Mouse (Mus musculus): ENCODE measurements around the gene Cnn1. TPM values are rescaled to one million over a fixed set of nuclear protein-coding genes. Genes with fewer than 3 reads are reported as not detected.
A peak's percentile ranks its signal among the peaks of the same experiment; 100 is the strongest.
"Not testable (repeated sequence)": the region's sequence is repeated elsewhere in the genome, so short reads cannot be mapped to it uniquely, and the experiment has no call there.

Gene Cnn1
- total RNA-seq, 4 experiments from 2014 or later, result 0.63 to 3.0 (median 1.0) TPM

DNA sequence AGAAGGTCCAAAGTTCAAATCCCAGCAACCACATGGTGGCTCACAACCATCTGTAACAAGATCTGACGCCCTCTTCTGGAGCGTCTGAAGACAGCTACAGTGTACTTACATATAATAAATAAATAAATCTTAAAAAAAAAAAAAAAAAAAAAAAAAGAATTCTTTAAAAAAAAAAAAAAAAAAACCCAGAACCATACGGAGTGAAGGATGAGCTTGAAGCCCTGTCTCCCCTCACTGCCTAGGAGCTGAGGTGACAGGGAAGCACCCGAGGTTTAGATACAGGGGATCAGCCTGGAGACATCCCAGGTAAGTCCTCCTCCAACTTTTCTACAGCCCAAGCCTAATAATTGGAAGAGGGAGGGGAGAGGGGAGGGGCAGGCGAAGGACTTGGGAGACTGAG, 23.2 kb upstream of the Cnn1 start:
- DNase-seq (ENCODE audit: low spot score in 2 of 2), result not testable (repeated sequence)

DNA sequence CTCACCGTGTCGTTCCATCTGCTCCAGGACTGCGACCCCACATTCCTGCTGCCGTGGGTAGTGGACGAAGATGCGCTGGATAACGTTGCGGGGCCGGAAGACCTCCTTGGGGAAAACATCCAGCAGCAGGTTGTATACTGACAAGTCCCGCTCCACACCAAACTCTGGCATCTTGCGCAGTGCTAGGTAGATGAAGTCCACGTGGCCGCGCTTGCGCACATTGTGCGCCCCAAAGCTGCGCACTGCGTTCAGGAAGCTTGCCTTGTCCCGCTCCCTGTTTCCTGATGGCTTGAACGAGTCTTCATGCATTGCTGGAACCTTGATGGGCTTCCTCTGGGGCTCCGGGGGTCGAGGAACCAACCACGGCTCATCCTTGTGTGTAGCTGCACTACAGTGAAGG, 22.8 kb upstream of the Cnn1 start:
- DNase-seq (ENCODE audit: low spot score in 2 of 2), result no peak

DNA sequence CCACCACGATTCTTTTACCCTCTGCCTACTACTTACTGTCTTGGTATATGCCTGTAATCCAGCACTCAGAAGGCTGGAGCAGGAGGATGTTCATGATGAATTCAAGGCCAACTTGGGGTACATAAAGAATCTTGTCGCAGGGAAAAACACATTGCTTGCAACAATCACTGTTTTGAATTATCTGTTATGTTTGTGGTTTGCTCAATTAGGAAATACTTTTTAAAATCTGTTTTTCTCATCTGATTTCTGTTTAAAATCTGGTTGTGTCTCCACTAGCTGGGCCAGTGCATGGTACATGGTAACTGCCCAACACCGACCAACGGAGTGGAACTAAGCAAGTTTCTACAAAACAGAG, 14.4 kb upstream of the Cnn1 start:
- DNase-seq (ENCODE audit: low spot score in 2 of 2), result no peak

DNA sequence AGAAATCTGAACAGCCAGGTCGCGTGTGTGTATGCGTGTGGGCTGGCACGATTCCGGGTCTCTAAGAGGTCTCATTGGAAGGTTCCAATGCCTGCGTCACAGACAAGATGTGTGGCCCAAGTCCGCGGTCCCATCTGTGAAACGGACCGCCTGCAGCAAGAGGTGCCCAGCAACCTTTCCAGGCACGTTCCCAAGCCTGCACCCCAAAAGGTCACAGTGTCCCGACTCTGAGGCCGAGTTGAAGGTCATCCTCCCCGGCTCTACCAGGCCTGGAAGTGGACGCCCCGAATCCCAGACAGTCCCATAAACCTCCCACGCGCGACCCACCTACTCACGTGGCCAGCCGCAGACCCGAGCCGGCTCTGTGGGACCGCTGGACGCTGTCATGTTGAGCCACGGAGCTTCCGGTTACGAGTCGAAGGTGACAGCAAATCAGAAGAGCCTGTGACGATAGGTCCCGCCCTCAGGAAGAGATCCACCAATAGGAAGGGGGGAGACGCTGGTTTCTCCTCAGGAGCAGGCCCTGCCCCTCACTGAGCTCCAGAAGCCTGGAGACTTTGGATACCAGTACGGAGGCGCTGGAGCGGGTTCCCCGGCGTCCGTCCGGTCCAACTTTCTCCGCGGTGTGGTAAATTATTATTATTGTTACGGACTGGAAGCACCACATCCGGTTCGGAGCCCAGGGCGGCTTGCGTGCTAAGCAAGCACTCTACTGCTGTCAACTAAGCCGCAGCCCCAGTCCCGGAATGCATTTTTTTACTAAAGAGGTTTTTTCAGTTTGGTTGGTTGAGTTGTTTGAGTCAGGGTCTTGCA, 13.8 kb upstream of the Cnn1 start, which contains the start of gene Ecsit:
Gene Ecsit (minus strand): TSS at position 417 of the 813 bp plus-strand sequence.
- peak; percentile 95 to 96 for DNase-seq (ENCODE audit: low spot score in 2 of 2)

DNA sequence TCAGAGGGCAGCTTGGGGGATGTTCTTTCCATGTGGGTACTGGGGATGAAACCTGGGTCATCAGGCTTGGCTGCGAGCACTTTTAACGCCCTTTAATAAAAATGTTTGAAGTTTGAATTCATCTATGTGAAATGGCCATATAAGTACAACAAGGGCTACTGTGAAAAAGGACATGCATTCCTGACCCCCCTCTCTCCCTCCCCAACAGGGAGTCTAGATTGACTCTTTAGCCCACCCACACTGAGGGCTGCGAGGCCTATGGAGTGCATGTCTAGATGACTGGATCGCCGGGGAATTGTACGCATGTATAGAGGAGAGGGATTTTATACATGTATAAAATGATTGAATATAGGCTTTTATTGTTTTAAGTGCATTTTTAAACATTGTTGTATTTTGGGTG, 13.0 kb upstream of the Cnn1 start:
- no peak for DNase-seq (ENCODE audit: low spot score in 2 of 2)

DNA sequence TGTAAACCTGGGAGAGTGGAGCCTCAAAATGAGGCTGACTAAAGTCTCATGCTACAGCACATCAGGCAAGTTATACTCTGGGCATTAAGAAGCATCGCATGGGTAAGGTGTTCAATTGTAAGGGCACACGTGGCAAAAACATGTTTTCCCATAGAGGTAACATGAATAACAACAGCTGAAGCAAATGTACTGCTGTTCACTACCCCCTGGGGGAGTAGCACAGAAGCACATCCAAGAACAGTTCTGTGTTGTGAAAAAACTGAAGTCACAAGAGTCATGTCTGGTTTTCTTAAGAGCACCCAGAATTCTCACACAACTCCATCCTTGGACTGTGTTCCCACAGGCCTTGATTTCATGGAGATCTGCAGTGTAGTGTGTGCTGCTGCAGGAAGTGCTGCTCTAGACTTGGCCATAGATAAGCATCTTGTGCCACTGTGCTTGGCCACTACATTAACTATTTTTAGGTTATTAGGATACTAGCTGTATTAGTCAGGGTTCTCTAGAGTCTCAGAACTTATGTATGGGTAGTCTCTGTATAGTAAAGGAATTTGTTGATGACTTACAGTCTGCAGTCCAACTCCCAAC, 11.9 kb upstream of the Cnn1 start:
- DNase-seq (ENCODE audit: low spot score in 2 of 2), result no peak

DNA sequence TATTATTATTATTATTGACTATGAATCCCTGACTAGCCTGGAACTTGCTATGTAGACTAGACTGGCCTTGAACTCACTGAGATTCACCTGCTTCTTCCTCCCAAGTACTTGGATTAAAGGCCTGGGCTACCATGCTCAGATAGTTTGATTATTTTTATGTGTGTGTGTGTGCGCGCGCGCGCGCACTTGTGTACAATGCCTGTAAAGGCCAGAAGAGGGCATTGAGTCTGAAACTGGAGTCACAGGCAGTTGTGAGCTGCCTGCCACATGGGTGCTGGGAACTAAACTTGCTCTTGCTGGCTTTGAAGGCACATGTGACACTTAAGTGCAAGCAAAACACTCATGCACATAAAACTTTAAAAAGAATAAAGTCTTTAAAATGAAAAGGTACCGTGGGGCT, 9.7 kb upstream of the Cnn1 start:
- no peak for DNase-seq (ENCODE audit: low spot score in 2 of 2)

DNA sequence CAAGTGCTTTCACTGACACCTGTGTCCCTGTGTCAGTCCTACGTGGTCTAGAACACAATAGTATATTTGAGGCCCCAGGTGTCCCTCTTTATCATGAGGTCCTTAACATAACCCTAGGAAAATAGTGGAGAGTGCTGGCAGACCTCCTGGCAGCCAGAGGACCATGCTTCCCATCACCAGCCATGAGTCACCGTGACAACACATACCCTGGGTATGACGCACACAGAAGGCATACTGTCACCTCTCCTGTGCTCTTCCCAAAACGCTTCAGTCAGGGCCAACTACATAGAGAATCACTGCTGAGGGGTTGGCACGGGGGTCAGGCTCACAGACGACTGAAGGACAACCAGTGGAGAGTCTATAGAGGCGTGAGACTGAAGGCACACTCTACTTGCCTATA, 9.0 kb upstream of the Cnn1 start:
- DNase-seq (ENCODE audit: low spot score in 2 of 2), result no peak

DNA sequence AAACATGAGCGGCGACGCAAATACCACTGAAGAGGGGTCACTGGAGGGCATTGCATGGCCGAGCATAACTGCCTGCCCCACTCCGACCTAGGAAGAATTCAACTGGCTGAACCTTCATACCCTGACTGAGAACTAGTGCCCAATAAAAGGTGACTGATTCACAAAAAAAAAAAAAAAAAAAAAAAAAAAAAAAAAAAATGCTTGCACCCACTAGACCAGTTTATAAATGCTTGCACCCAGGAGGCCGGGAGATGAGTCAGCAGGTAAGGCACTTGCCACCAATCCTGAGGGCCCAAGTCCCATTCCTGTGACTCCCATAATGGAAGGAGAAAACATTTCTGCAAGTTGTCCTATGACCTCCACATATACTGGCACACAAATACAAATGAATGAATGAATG, 6.3 kb upstream of the Cnn1 start:
- no peak for DNase-seq (ENCODE audit: low spot score in 2 of 2)

DNA sequence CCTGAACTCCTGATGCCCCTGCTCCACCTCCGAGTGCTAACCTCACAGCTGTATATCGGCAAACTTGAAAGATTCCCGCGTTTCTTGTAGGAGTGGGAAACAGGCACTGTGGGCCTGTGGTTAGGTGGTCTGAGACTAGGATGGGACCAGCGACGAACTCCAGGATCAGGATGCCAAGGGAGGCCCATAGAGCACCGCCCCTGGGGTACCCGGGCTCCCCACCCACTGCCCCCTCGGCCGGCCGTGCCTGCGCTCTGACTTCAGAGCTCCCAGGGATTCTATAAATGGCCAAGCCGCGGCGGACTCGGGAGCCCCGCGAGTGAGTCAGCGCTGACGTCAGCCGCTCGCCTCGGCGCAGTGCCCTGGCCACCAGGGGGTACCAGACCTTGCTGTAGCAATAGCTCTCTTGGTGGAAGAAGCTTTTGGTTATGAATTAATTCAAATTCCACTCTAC, 3.1 kb upstream of the Cnn1 start:
- DNase-seq (ENCODE audit: low spot score in 2 of 2), result peak in 1 of 2 experiments; percentile 59

DNA sequence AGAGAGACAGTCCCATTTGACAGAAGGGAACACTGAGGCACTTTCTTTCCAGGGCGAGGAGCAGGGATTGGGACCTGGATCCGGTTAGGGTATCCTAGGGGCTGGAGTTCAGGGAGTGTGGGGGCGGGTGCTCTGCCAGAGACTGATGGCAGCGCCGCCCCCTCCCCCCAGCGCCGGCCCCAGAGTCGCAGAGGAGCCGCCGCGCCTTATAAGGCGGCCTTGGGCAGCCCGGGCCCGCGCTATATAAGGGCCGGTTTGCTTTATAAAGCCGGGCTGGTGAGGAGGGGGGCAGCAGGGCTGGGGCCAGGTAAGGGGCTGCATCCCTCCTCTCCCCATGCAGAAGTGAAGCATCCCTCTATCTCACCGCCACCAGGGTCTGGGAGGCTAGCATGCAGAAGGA, 906 bp downstream of the Cnn1 start:
- DNase-seq (ENCODE audit: low spot score in 2 of 2), result no peak

DNA sequence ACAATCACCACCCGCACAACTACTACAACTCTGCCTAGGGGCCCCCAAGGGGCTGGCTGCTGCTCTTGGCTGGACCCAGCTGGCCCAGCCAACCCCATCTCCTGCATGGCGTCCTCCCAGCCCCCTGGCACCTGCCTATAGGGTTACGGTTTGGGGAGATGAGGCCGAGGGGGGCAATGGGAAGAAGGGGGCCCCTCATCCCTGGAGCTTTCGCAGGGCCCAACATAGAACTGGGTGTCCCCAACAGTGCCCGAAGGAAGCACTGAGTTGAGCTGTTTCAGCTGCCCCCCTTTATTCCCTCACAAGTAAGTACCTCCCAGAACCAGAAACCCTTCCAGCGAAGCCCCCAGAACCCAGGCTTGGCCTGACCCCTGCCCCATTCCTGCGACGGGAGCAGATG, 9.2 kb downstream of the Cnn1 start:
- DNase-seq (ENCODE audit: low spot score in 2 of 2), result no peak

DNA sequence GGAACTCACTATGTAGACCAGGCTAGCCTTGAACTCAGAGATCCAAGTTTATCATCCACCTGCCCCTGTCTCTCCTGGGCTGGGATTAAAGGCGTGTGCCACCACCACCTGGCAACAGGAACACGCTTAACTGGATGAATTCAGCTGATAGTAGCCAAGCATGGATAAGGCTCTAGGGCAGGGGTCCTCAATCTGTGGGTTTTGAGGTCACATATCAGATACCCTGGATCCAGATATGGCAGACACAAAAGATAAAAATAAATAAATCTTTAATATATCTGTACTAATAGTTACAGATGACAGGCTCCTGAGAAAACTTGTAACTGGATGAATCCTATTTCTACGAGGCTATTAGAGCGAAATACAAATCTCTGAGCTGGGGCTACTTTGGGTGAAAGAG, 16.6 kb downstream of the Cnn1 start:
- DNase-seq (ENCODE audit: low spot score in 2 of 2), result no peak

DNA sequence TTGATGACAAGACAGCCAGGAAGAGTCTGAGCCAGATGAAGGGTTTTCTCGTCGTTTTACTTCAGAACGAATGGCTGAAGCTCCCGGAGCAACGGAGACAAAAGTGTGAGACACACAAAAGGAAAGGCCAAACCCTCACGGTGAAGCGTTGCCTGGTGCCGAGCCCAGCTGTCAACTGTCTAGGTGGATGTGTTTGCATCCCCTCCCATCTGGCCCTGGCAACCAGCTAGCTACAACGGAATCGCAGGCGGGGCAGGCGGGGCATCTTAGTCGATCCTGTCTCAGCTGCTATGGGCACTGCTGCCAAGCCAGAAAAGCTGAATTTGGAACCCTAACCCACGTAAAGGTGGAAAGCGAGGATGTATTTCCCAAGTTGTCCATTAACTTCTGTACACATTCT, 17.1 kb downstream of the Cnn1 start:
- no peak for DNase-seq (ENCODE audit: low spot score in 2 of 2)

DNA sequence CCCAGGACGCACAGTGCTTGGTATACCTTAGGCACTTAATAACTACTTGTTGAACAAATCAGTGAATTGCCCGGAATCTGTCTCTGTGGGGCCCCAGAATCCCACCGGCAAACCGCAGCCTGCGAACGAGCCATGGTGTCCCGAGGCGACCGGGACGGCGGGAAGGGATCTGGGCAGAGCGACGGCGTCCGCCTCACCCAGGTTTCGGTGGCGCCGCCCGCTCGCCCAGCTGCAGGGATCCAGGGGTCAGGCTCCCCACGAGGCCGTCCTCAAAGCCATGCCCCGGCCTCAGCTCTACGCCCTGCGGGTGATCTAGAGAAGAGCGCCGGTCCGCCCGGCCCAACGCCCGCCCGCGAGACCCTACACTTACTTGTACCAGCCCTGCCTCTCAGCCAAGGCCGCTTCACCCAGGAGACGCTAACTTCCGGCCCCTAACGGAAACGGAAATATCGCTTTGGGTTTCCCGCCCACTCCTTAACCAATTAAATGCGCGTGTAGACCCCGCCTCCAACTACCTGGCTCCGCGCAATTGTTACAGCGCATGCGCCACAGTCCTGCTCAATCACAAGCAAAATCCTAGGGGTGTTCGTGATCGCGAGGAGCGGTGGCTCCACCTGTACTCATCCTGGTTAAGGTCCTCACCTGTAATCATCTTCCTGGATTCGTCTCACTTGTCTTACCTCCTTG, 17.9 kb downstream of the Cnn1 start, which contains the start of gene Elof1:
Gene Elof1 (minus strand): TSS at position 433 of the 687 bp plus-strand sequence.
- peak; percentile 94 to 96 for DNase-seq (ENCODE audit: low spot score in 2 of 2)

DNA sequence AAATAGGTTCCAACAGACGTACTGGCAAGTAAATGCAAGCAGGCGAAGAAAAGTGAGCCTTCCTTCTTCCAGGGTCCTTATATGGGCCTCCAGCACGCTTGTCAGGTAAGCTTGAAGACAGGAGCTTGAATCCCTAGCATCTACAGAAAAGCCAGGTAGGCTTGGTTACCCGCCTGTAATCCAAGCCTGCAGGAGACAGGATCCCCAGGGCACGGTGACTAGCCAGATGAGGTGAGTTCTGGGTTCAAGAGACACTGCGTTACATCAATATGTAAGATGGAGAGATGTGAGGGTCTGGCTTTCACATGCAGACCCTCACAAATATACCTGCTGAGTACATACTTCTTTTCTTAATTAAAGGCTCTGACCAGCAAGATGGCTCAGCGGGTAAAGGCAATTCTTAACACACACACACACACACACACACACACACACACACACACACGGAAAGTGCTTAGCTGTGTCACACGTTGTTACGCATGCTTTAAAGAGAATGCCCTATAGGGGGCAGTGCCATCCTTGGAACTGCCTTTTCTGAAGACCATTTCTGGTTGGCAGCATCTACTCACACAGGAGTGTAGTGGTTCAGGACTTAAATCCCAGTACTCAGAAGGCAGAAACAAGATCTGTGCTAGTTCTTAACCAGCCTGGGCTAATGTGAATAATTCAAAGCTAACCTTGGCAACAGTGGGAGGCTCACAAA, 18.9 kb downstream of the Cnn1 start:
- DNase-seq (ENCODE audit: low spot score in 2 of 2), result peak in 1 of 2 experiments; percentile 43

DNA sequence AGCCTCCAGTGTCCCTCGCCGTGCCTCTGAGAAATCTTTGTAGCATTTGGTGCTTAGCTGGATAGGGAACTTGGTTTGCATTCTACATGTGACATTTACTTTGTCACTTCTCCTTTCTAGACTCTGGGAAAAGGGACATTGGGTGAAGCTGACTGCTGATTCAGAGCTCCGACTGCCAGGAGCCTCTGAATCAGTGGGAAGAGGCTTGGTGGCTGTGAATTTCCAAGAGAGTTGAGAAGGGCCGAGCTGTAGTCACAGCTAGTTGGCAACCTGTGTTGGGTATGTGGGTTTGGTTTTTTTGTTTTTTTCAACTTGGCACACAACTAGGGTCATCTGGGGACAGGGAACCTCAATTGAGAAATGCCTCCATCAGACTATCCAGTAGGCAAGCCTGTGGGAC, 20.5 kb downstream of the Cnn1 start:
- peak in 1 of 2 experiments; percentile 31 for DNase-seq (ENCODE audit: low spot score in 2 of 2)

DNA sequence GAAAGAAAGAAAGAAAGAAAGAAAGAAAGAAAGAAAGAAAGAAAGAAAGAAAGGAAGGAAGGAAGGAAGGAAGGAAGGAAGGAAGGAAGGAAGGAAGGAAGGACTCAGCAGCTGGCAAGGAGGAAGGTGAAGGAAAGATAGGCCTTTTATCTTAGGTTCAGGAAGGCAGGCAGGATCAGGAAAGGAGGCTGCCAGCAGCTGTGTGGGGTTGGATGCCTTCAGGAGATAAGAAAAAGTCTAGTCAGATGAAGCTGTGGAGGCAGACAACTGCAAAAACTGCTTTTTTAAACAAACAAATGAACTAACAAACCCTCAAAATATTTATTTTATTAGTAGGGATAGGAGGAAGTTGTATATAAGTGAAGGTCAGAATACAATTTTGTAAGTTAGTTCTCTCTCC, 22.5 kb downstream of the Cnn1 start:
- DNase-seq (ENCODE audit: low spot score in 2 of 2), result no peak

DNA sequence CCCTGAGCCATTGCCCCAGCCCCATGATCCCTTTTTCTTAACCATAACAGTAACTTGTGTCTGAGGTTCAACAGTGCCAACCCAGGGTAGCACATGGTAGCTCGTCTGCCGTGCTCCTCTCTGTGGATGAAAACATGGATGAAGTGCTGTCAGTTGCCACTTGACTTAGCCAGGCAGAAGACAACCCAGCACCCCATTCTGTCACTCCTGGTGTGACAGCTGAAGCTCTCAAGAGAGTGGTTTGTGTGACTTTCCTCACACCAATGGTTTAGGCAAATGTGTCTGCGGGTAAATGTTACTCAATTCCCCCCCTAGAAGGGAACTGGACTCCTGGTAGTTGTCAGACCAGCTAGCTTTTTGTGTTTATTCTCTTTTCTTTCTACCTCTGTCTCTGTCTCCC, 23.0 kb downstream of the Cnn1 start:
- DNase-seq (ENCODE audit: low spot score in 2 of 2), result no peak

DNA sequence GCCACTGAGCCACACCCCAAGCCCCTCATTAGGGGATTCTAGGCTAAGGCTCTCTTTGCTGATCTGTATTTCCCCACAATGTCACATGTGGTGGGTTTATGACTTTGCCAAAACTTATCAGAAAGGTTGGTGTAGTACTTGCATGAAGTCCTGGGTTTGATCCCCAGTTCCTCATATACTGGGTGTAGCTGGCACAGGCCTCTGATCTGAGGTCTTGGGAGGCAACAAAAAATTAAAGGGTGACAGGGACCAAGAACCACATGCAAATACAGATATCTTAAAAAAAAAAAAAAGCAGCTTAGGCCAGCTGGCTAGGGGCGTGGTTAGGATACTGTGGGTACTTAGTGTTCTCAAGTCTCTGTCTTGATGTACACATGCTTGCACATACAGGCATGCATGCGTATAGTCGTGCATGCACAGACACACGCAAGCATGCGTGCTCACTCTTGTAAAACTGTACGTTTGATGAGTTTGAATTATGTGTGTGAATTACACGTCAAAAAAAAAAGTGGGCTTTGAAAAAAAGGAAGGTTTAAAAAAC, 24.1 kb downstream of the Cnn1 start:
- DNase-seq (ENCODE audit: low spot score in 2 of 2), result no peak

DNA sequence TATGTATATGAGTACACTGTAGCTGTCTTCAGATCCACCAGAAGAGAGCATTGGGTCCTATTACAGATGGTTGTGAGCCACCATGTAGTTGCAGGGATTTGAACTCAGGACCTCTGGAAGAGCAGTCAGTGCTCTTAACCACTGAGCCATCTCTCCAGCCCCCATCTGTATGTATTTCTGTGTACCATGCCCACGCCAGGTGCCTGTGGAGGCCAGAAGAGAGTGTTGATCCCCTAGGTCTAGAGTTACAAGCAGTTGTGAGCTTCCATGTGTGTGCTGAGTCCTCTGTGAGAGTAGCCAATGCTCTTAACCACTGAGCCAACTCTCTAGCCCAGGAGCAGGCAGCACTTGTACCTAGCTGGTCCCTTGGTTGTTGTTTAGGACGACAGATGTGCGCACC, 25.2 kb downstream of the Cnn1 start:
- no peak for DNase-seq (ENCODE audit: low spot score in 2 of 2)

Data from layer of hippocampus, adult 8-10 months (tissue).